Mouse (Mus musculus) left cerebral cortex, postnatal 10 days (tissue): ENCODE measurements around the gene Ifi47. TPM values are rescaled to one million over a fixed set of nuclear protein-coding genes. Genes with fewer than 3 reads are reported as not detected.

Experiments used
- DNase-seq, 2 experiments: peaks; one replicate each; pipeline ENCODE4 v3.0.0; 2021 to 2022; ENCODE audit warnings: low spot score in 2 of 2, mixed read lengths in 1 of 2; ENCODE audit errors: extremely low spot score in 1 of 2
- intact Hi-C: fragments of 180-260 bp; cut with DNase I; formaldehyde crosslinking; loops from one replicate; pipeline ENCODE4 v1.15.1; 2025
- total RNA-seq, 2 experiments: library from RNA; stranded (reverse); gene quantifications; 2 replicates each; pipeline ENCODE4 v1.2.3; 2021

Gene Ifi47
- total RNA-seq, 2 experiments from 2014 or later: 0.45 to 0.61 TPM

DNA sequence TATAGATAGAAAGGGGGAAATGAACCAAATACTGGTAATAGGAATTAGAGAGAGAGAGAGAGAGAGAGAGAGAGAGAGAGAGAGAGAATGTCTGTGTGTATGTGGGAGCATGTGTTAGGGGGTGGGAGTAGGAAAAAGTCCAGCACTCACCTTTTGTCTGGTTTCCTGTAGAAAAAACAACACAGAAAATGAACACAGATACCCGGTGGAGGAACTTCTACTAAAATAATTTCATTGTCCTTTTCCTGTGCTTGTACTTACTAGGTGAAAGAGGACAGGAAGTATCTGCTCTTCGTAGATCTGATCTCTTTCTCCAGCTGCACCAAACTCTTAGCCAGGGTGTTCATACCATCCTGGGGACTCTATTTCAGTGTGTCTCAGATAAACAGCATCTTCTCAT, 37.8 kb downstream of the Ifi47 start:
- intact Hi-C loops: loop anchor here (5.0 kb wide), 1 partner anchor 158 kb away; no protein-coding TSS in a partner anchor
- DNase-seq: no peak

DNA sequence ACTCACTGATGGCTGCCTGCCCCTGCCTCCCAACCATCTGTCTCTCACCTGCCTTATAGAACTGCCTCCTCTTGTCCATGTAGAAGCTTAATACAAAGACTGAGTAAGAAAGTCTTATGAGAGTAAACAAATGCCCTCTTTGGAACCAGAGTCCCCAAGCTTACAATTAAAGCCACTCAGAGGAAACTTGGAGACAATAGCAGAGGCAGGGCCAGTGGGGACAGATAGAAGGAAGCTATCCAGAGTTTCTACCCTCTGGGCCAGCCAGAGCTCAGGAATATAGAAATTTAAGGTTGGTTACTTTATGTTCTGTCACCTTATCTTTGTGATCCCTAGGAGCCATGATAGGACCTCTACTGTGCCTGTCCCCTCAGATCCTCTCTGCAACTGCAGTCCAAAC, 38.4 kb downstream of the Ifi47 start, which contains the start of gene Olfr1396:
Gene Olfr1396 (minus strand): TSS at position 101 of the 400 bp plus-strand sequence.
- no peak for DNase-seq
- intact Hi-C loops: loop anchor here (5.0 kb wide), 1 partner anchor 158 kb away; no protein-coding TSS in a partner anchor

GRCm38 (mm10) chr11:49119635-49120034, 43.2 kb downstream of the Ifi47 start:
- DNase-seq: no peak
- intact Hi-C loops: no loop called here

- intact Hi-C loops: no loop called here
- DNase-seq: no peak
These were observed 47.8 kb downstream of the Ifi47 start for GRCm38 (mm10) chr11:49124169-49124568.

DNA sequence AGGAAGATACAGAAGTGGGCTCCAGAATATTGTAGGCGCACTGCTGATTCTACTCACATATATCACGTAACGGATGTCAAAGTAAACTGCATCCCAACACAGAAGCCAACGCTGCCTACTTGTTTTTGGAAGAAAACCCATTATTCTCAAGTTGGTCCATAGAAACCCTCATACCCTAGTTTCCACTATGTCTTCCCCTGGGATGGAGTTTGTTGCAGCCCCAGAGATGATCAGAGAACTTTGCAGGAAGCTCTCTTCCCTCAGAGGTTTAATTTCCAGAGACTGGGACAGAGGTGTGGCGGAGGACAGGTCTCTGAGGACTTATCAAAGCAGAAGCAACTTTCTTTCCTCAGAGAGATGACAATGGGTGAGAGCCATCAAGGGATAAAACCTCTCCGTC, 65.6 kb downstream of the Ifi47 start, which contains the start of gene Olfr1395:
Gene Olfr1395 (plus strand): TSS at position 301 of the 400 bp plus-strand sequence.
- no peak for DNase-seq
- intact Hi-C loops: no loop called here

Other genes starting within 250 kb of the Ifi47 start
- 1 to 10 TPM in 1 of 2 experiments, under 1 TPM in 1; 0.75 to 1.6 TPM for gene Gm12184, start 249.9 kb upstream of the Ifi47 start, total RNA-seq
- gene Irgm1, start 204.9 kb upstream of the Ifi47 start, total RNA-seq: 1 to 10 TPM; 2.8 to 3.6 TPM
- under 1 TPM; 0.28 to 0.43 TPM for gene Gm5431, start 174.4 kb upstream of the Ifi47 start, total RNA-seq
- gene Psme2b, start 130.4 kb upstream of the Ifi47 start, total RNA-seq: 1 to 10 TPM; 1.2 to 1.3 TPM
- gene Olfr56, start 97.7 kb upstream of the Ifi47 start, total RNA-seq: not detected
- gene 9930111J21Rik1, start 97.2 kb upstream of the Ifi47 start, total RNA-seq: under 1 TPM; 0.77 to 0.90 TPM
- gene Gm12185, start 84.4 kb upstream of the Ifi47 start, total RNA-seq: not detected
- under 1 TPM in 1 of 2 experiments, not detected in 1; 0.11 TPM for gene Tgtp1, start 82.4 kb upstream of the Ifi47 start, total RNA-seq
- gene 9930111J21Rik2, start 25.3 kb upstream of the Ifi47 start, total RNA-seq: 1 to 10 TPM in 1 of 2 experiments, under 1 TPM in 1; 0.85 to 1.2 TPM
- gene Tgtp2, start 12.4 kb upstream of the Ifi47 start, total RNA-seq: not detected
- not detected for gene Olfr1396, start 38.3 kb downstream of the Ifi47 start, total RNA-seq
- gene Olfr1395, start 65.7 kb downstream of the Ifi47 start, total RNA-seq: not detected
- gene Olfr1394, start 77.8 kb downstream of the Ifi47 start, total RNA-seq: not detected
- under 1 TPM; 0.11 to 0.59 TPM for gene Btnl9, start 110.6 kb downstream of the Ifi47 start, total RNA-seq
- gene Zfp62, start 126.7 kb downstream of the Ifi47 start, total RNA-seq: 10 to 100 TPM; 37.4 to 40.4 TPM
- 10 to 100 TPM; 60.5 to 67.2 TPM for gene Mgat1, start 167.6 kb downstream of the Ifi47 start, total RNA-seq
- gene Olfr1393, start 201.7 kb downstream of the Ifi47 start, total RNA-seq: under 1 TPM in 1 of 2 experiments, not detected in 1; 0.26 TPM
- under 1 TPM in 1 of 2 experiments, not detected in 1; 0.47 TPM for gene Olfr1392, start 208.7 kb downstream of the Ifi47 start, total RNA-seq
- not detected for gene Olfr10, start 228.2 kb downstream of the Ifi47 start, total RNA-seq
- gene Olfr1391, start 246.2 kb downstream of the Ifi47 start, total RNA-seq: not detected